Mouse (Mus musculus) CD4-positive helper T cell, adult 2 months (primary cell): ENCODE results near the gene Aif1l.
A peak's percentile ranks its signal among the peaks of the same experiment; 100 is the strongest.

Experiments
- DNase-seq: peaks from one replicate; pipeline ENCODE4 v3.0.0-alpha.2; 2012; ENCODE audit warnings: low read depth, missing footprints, low spot score

The Aif1l gene

DNA sequence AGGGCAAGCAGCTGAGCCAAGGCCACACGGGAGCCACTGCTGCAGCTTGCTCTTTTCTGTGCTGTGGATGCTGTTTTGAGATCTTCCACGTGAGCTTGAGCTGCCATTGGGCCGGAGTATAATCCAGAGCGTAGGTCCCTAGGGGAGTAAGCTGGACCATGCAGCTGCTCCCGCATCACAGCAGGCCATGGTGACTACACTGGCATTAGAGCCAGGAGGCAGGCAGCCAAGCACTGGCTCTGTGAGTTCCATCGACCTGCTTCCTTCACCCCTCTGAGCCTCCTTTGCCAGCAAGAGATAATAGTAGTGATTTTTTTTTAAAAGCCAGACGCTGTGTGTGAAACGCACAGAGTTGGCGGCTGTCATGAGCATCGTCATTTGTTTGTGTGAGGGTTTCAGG, 2.3 kb downstream of the Aif1l start:
- DNase-seq, result no peak

DNA sequence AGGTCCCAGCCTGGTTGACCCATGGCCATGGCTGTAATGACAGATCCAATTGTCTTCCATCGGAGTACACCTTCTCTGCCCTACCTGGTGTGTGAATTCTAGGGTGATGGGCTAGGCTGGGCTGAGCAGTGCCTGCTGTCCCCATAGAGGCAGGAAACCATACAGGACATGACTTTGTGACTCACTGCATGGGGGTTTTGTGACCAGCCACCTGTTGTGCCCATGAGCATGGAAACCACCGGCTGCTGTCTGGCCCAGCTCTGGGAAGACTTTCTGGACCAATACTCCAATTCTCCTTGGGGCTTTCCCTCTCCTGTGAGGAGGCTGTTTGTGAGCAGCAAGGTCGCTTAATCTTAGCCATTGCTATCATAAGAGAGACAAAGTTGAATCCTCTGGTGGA, 2.8 kb downstream of the Aif1l start:
- no peak for DNase-seq

DNA sequence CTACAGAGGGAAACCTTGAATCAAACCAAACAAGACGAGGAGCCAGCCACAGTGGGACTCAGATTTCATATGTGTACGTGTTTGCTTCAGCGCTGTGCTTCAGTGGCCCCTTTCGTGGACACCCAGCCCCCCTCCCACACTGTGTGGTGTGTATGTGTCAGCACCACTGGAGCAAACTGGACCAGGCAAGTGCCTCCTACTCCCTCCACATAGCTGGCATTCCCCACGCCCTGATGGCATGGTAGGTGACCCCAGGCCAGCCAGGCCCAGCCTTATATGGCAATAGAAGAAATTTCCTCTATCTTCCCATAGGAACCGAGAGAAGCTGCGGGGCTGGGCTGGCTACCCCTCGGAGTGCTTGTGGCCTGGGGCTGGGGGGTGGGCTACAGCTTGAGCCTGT, 3.7 kb downstream of the Aif1l start:
- DNase-seq, result no peak

DNA sequence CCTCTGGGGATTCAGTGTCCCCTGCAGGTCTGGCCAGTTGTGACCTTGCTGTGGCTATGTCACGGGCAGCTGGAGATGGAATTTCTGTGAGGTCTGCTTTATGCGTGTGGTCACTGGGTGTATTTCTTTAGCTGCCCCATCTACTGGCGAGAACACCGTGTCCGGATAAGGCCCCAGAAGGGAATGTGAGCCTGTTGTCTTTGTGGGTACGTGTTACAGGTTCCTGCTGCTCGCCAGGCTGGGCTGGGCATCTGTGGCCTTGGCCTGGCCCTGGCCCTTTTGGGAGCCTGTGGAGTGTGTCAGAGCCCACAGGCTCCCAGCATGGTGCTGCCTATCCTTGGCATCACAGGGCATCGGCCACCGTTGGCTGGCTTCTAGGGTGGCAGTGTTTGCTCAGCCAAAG, 4.8 kb downstream of the Aif1l start:
- no peak for DNase-seq

DNA sequence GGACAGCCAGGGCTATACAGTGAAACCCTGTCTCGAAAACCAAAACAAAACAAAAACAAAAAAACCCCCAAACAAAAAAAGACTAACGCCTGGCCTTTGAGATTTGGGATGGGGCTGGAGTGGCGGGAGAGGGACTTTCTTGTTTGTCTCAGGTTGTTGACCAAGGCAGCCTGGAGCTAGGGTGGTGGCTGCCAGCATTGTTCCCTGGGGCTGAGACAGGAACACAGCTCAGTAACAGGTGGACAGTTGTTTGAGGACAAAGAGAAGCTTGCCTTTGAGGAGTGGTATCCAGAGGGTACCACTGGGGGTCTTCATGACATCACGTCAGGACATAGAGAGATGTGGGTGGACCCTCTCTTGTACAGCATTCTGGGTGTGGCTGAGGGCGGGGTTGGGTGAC, 5.7 kb downstream of the Aif1l start:
- DNase-seq, result no peak

DNA sequence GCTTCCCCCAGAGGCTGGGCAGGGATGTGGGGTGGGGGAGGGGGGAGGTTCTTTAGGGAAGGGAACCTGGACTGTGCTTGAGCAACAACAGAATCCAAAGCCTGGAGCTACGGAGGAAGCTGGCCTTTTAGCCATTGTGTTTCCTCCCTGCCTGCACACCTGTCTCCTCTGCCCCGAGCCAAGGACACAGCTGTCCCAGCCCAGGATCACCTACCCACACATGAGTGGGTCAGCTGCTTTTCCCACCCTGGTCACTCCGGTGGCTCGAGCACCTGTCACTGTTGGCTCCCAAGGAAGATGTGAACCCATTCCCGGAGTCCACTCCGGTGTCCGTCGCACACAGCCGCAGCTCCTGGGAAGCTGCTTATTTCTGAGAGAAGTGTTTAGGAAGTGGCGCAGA, 7.3 kb downstream of the Aif1l start:
- no peak for DNase-seq

DNA sequence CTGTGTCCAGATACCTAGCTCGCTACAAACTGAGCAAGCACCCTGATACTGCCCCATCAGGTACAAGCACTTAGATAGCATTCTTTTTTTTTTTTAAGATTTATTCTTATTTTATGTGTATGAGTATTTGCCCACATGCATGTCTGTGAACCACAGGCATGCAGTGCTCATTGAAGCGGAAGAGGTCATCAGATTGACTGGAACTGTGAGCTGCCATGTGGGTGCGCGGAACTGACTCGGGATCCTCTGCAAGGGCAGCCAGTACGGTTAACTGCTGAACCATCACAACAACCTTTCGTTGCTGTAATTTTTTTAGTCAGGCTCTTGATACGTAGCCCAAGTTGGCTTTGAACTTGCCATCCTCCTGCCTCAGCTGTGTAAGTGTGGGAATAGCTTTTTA, 11.0 kb downstream of the Aif1l start:
- DNase-seq, result no peak

DNA sequence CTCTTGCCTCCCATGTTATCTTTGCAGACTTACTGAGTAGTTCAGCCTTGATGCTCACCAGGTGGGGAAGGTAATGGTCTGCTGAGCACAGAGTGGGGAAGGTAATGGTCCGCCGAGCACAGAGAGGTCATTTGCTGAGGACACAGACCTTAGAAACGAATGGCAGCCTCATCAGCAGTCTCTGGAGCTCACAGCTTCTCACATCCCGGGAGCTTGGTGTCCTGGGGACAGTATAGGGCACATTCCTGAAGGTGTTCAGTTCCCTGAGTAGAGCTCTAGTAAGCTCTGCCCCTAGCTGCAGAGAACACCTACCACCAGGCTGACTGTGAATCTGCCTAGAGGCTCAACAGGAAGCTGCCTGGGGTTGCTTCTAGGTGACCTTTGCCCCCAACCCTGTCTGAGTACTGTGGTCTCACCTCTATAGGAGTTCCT, 11.9 kb downstream of the Aif1l start:
- DNase-seq, result no peak

DNA sequence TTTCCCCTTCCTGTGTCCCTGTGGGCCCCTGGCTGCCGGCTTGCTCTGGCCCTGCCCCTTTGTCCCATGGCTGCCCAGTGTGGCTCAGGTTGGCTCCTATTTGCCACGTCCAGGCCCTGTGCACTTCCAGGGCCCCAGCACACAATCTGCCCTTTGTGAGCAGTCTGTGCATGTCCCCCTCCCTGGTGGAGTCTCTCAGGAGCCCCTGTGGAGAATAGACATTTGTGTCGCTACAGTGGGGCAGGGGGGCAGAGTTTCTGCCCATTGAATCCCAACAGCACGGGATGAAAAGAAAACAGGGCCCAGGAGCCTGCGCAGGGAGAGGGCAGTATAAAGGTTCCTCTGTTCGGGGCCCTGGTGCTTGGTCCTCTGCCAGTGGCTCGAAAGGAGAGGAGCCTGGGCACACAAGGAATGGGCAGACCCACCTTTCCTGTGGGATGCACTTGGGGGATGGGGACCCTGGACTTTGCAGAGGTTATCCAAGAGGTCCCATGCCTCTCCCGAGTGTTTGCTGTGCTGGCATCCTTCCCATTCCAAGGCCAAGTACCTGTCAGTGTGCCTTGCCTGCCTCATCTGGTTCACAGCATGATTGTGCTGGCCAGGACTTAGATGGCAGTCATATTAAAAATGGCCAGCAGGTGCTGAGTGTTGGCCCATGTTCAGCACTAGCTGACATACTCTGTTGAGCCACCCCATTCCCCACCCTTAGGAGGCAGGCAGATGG, 12.7 kb downstream of the Aif1l start:
- no peak for DNase-seq

DNA sequence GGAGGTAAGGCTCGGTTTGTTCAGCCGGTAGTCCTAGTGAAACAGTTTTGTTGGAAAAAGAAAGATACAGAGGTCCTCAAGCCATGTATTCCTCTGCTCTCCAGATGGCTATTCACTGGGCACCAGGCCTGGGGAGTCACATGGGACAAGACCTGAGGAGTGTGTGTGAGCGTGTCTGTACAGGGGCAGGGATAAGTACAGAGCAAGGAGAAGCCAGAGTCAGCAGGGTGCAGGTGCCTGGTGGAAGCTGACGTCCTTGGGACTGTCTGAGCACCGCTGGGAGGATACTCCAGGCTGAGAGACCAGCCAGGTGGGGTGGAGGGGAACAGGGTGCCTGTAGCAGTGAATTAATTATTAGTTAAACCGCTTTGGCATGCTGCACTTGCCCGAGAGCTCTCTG, 13.6 kb downstream of the Aif1l start:
- DNase-seq, result no peak

DNA sequence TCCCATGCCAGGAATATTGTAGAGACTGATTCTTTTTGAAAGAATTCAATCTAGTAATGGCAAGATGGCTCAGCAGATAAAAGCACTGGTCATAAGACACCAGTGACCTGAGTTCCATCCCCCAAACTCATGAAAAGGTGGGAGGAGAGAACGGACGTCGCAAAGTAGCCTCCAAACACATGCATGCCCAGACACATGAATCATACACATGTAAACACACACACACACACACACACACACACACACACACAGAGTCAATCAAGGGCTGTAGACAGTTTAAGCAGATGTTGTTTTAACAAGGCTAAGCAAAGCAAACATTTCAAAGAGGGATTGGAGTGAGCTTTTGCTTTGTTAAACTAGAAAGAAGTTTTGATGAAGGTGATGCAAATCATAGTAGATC, 14.3 kb downstream of the Aif1l start:
- DNase-seq, result no peak

DNA sequence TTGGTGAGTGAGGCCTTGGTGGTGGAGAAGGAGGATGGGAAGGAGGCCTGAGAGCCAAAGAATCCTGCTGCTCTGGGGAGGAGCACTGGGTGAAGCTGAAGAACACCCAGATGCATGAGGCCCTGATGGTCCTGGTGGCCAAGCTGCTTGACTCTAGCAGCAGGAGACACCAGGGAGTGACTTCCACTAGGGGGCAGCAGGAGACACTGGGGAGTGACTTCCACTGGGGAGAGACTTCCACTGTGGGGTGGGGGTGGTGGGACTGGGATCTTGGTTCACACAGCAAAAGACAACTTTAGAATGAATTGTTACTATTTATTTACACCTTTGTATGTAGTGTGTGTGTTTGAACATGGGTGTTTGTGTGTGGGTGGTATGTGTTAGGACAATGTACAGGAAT, 15.2 kb downstream of the Aif1l start:
- DNase-seq, result peak; percentile 61

DNA sequence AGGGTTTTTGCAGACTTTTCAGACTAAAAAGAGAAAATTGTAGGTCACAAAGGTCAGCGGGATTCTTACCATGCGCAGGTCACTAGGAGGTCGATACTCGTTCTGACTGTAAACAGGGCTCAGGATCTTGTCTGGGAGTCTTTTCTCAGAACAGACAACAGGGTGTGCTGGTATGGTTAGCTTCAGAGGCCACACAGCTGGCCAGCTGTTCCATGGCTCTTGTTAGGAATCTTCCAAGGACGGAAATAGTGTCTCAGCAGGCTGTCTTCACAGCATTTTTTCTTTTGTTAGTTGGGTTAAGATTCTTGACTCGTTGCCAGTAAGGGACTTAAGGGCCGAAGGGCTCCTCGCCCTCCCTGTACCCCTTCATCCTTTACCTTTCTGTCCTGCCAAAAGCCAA, 16.9 kb downstream of the Aif1l start:
- DNase-seq, result no peak

DNA sequence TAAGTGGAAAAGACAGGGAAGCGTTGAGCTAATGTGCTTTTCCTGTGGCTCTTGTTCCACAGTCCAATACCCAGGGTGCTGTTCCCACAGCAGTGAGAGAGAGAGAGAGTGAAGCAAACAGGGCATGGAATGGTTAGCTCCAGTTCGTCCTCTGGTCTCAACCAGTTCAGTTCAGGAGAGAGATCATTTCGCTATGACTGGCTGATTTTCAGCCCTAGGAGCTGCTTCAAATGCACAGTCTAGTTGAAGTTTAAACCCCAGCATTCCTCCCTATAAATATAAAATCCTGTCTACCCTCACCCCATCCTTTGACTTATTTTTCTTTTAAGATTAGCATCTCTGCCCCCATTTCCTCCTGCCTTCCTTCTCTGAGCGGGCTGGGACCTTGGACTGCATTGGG, 22.6 kb downstream of the Aif1l start:
- no peak for DNase-seq

DNA sequence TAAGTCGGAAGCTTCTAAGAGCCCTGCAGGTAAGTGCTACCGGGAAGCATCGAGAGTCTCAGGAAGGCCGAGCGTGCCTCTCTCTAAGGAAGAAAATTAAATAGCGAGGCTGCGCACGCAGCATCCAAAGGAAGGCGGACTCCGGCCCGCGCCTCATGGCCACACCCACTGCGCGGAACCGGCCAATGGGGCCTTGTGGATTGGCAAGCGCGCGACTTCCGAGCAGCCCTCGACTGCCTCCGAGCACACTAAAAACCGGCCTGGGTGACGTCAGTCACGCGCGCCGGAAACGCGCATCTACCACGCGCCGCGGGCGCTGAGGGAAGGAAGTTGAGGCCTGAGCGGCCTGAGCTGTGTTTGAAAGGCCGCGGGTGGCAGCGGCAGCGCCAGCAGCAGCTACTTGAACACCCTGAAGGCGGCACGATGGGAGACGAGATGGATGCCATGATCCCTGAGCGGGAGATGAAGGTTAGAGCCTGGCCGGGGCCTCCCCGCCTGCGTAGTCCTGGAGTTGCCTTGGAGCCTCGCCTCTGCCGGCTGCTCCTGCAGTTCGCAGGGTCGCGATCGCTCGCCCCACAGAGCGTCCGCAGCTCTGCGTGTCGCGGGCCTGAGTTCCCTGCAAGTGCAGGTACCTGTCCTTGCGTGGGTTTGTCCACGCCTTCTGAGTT, 24.3 kb downstream of the Aif1l start, which contains the start of gene Nup214:
TSS of gene Nup214 (plus strand) at position 296 of the 668 bp plus-strand sequence.
- peak; percentile 100 for DNase-seq

DNA sequence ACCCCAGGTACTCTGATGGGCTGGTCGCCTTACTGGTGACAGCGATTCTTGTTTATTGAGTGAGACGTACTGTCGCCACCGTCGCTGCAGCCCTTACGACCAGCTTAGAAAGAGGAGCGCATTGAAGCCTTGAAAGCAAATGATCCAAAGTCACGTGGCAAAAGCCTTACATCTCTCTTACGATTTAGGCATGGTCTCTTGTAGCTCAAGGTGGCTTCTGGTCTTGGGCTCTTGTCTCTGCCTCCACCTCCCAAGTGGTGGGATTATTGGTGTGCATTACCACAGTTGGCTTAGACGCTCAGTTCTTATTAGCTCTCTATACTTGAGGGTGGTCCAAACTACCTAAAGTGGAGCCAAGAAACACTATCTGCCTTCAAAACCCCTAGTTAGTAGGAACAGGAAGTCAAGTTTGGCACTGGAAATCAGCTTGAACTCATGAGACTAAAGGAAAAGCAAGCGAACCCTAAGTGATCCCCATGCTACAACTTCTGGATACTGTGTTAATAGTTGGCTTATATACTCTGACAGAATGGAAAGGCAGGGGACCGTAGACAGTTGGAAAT, 25.0 kb downstream of the Aif1l start:
- DNase-seq, result no peak

DNA sequence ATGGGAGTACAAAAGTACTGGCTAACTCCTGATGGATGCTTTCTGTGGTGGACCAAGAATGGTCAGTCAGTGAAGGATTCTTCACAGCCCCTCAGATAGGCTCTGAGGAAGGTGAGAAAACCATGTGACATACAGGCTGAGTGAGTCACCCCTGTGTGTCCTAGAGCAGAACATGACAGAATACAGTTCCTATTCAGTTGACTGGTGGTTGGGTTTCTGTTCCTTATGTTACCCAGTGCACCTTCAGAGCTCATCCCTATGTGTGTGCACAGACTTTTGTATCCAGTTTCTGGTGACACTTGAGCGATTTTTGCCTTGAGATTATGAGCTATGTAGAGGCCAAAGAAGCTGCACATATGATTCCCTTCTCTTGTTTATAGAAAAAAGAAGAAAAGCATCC, 37.8 kb downstream of the Aif1l start:
- DNase-seq, result no peak

DNA sequence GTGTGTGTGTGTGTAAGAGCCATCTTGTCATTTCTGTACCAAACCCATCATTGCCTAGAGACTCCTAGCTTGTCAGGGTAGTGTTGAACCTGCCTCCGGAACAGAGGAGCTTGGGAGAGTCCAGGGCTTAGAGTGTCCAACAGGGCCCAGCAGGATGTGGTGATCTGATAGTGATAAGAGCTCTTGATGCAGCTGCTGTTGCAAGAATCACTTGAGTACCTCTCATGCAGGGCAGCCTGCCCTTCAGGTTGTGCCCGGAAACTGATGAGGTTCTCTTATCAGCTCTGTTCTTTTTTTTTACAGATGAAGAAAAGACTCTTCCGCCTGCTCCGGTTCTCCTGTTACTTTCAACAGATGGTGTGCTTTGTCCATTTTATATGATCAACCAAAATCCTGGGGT, 41.0 kb downstream of the Aif1l start:
- no peak for DNase-seq

DNA sequence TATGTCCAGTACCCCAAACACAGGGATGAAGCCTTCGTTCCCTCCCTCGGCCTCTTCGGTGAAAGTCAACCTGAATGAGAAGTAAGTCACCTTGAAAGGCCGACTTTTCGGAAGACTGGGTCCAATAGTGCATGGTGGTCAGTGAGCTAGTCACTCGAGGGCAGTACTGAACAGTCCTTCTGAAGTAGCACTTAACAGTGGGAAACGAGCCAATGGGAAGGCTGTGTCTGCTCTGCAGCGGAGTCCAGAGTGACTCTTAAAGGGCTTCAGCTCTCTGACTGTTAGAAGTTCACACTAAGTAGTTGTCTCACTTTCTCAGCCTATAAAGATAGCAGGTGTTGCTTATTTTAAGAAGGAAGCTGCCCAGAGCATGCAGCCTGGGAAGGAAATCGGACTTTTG, 45.0 kb downstream of the Aif1l start:
- no peak for DNase-seq

DNA sequence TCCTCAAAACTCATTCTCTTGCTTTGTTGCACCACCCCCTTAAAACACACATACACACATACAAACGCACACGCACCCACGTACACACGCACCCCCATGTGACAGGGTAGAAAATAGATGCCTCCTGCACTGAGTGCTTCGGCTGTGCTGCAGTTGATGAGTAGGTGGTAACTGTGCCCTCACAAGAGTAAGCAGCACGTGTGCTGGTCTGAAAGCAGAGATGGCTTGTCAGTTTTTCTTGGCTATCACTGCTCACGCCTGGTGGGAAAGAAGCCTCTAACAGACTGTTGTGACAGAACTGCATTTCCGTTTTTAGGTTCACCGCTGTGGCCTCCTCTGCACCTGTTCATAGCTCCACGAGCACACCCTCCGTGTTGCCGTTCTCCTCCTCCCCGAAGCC, 46.1 kb downstream of the Aif1l start:
- DNase-seq, result no peak

DNA sequence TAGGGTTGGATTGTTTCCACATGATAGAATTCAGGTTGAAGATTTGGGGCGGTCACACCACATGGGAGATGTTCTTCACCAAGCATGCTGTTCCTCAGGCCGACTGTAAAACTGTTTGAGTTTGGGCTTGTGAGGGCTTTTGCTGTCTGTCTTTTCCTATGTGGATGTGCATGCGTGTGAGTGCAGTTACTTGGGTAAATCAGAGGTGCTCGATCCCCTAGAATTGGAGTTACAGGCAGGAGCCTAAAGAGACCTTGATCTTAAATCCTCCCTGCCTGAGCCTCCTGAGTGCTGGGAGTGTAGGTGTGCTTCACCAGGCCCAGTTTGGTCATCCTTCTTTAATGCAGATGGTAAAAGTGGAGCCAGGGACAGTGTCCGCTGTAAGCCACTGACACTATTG, 47.6 kb downstream of the Aif1l start:
- no peak for DNase-seq

DNA sequence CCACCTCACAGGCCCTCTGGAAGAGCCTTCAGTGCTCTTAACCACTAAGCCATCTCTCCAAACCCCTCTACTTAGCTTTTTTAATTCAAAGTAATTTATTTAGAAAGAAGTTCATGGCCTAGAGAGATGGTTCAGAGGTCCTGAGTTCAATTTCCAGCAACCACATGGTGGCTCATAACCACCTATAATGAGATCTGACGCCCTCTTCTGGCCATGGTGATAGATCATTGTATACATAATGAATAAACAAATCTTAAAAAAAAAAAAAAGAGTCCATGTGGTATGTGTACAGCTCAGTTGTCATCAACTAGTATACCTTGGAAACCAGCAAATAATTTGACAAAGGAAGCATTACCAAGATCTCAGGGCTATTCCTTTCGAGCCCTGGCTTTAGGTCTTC, 48.5 kb downstream of the Aif1l start:
- peak; percentile 49 for DNase-seq

DNA sequence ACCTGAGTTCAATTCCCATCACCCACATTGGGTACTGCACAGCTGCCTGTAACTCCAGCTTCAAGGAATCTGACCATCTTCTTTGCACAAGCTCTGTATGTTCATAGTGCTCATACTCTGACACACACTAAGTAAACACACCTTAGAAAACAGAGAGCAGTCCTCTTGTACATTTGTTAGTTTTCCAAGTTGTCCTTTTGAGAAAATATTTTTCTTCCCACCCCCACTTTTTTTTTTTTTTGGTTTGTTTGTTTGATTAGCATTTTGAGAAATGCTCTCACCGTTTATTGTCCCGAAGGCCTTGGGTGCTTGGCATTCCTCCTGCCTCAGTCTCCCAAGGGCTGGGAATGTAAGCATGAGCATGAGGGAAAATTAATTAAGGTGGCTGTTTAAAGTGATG, 58.4 kb downstream of the Aif1l start:
- DNase-seq, result no peak
